Mouse (Mus musculus) lung, postnatal 0 days (tissue): ENCODE measurements at regions not wholly inside any gene's neighbourhood (a gene's known extent, or its start where the extent isn't known, plus 50 kb on each side); places are given as distances from the start of the nearest gene placed in this dataset.

ENCODE experiments used
- CTCF ChIP-seq: IDR thresholded peaks from 2 replicates; pipeline ENCODE4 v1.5.1; 2016; ENCODE audit warnings: antibody characterized with exemption, mild to moderate bottlenecking
- EP300 ChIP-seq: IDR thresholded peaks from 2 replicates; pipeline ENCODE4 v1.6.1; 2016; ENCODE audit warnings: antibody characterized with exemption, mild to moderate bottlenecking, control low read depth

DNA sequence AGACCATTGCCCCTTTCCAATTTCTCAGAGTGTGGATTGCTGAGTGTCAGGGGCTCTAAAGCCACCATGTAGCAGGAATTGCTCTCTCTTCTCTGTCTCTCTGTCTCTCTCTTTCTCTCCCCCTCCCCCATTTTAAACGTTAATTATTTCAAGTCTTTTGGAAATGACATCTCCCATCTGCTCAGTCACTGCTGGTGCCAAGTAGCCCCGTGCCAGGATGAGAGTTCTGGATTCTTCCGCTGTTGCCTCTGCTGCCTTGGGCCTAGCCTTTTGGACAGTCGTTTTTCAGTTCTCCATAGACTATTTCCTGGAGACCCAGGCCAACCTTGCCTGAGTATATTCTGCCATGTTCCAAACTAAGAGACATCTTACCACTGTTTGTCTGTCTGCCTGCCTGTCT, 590.9 kb upstream of the Lcorl start:
- TF ChIP-seq CTCF (no peak), EP300 (no peak)
